Mouse (Mus musculus) retina, postnatal 1 day (tissue): Measurements from ENCODE around the gene Ranbp10.

Experiments
- DNase-seq: peaks from one replicate; pipeline ENCODE4 v3.0.0-alpha.2; 2012

Gene Ranbp10

DNA sequence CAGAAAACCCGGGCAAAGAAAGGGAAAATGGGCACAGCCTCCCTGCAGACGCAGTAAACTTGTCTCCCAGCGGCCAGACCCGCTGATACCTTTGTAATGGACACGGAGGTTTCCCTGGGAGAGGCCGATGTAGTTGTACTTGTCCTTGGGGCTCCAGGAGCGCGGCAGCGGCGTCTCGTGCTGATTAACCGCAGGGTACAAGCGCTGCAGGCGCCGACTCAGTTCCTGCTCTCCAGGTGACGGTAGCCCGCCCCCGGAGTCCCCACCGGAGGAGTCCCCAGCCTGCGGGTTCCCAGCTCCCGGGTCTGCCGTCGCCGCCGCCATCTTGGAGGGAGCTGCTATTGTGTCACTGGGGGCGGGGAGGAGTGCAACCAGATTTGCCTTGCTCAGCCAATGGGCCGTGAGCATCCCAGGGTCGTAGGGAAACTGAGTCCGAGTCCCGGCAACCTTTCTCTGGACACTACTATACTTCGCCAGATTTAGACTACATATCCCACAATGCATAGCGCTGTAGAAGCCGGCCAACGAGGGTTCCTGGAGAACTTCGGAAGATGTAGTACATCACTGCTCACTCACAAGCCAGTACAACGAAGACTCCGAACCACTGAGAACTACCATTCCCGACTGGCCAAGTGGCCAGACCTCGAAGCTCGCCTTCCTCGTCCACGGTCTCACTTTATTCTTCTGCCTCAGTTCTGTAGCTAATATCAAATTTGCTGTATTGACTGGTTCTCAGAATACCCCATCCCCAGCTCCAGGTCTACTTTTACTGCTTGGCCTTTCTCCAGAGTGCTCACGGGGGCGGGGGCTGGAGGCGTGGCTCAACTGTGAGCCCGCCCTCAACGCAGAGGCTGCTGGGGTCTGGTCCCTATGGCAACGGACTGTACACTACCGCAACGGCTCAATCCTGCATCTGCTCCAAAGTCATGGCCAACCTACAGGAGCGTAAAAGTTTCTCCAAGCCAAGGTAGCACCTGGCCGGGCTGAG is at the start of gene Ranbp10, which contains the start of gene Tsnaxip1:
Gene Ranbp10 (minus strand): TSS at position 490 of the 988 bp plus-strand sequence.
Gene Tsnaxip1 (plus strand): TSS at position 871 of the 988 bp plus-strand sequence.
- DNase-seq = peak; percentile 100

DNA sequence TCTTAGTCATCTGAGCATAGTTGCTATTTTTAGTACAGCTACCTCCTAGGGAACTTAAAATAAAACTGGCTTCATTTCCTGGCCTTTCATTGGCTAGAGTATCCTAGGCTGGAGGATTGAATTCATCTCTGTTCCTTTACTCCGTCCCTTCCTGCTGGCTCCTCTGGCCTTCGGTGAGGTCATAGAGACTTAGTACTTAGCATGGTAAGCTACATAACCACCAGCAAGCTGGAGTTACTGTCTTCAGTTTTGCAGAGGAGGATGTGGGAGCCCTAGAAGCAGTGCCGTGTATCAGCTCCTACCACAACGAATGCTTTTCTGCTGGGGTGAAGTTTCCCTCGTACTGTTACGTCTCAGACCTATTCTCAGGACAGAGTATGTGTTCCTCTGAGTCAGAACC is 47.2 kb upstream of the Ranbp10 start:
- no peak for DNase-seq

DNA sequence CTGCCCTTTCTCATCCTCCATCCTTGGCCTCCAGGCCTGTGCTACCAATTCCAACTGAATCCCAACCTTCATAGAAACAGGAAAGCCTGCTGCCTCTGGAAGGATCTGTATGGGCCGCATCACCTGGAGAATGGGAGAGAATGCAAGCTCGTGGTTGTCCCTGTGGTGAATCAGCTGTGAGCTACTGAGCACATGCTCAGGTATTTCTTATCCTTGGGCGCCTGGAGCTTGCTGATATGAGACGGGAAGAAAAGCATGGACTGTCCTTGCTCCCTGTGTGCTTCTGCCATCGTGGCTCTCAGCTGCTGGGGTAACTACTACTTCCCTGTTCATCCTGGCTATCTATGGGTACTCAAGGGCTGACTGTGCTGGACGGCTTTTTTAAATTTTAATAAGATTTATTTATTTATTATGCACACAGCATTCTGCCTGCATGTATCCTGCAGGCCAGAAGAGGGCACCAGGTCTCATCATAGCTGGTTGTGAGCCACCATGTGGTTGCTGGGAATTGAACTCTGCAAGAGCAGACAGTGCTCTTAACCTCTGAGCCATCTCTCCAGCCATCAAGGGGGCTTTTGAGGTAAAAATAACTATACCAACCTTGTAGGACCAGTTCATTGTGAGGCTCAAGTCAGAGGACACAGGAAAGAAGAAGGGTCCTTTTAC is 39.3 kb upstream of the Ranbp10 start:
- DNase-seq = no peak

DNA sequence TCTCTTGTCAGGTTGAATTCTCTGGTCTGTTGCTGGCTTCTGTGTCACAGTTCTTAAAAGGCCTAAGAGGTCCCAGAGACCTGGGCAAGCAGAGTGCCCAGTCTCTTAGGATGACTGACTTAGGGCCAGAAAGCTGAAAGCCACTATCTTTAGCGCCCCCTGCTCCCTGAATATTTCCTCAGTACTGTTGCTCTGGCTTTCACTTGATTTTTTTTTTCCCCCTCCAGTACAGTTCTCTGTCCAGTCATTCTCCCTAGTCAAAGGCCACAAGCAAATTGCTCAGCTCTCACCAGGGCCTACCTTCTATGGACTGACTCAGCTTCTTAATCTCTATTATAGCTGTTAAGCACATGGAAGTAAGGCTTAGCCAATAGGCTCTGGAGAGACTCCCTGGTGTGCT is 34.8 kb upstream of the Ranbp10 start:
- peak; percentile 34 for DNase-seq

DNA sequence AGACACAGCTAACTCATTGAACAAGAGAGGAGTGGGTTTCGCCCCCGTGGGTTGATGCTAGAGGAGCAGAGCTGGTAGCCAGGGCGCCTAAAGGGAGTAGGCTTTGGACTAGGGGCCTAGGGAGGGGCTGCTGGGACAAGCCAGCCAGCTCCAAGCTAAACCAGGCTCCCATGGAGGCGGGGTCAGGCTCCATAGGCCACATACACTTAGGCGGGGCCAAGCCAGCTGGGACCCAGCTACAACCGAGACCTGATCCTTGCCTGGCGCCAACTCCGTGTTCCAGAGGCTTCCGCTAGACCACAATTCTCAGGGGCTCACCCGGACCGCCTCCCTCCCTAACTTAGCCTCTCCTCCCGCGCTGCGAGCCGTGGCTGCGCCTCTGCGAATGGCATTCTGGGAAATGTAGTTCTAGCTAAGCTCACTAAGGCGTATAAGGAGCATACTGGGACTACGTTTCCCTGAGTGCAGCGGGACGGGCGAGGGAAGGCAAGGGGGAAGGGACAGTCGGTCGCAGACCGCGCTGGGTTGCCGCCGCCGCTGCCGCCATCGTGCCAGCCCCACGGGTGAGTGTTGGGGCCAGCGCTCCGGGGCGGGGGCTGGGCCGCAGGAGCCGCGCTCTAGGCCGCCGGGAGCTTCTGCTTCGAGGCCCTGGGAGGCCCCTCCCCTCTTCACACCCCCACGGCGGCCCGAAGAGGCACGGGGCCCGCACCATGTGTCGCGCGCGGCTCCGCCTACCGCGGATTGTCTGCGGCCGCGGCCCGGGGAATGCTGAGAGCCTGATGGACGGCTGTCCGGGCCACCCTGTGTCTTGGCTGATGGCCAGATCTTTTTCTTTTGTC is 33.2 kb upstream of the Ranbp10 start, which contains the start of gene Nutf2:
Gene Nutf2 (plus strand): TSS at position 438 of the 839 bp plus-strand sequence.
- DNase-seq = peak; percentile 100

DNA sequence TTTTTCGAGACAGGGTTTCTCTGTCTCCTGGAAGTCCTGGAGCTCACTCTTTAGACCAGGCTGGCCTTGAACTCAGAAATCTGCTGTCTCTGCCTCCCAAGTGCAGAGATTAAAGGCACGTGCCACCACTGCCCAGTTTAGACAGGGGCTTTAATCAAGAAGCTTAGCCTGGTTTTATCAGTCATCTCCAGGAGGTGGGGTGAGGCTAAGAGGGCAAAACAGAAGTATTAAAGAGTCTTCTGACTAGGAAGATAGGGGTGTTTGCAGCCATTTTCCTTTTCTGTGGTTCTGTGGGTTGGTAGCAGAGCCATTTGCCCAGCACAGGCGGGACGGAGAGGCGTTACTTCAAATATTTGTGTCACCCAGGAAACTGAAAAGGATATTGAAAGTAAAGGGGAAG is 32.2 kb upstream of the Ranbp10 start:
- DNase-seq = peak; percentile 40

DNA sequence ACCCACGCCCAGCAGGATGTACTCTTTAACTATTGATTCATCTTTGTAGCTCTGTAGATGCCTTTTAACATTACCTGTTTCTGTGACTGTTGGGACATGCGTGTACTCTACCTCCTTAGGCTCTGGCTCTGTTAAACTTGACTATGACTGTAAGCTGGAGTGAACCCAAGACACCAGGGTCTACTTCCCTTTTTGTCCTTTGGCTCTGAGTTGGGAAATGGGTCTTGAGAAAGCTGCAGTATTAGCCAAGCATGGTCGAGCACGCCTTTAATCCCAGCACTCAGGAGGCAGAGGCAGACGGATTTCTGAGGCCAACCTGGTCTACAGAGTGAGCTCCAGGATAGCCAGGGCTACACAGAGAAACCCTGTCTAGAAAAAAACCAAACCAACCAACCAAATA is 31.3 kb upstream of the Ranbp10 start:
- no peak for DNase-seq

DNA sequence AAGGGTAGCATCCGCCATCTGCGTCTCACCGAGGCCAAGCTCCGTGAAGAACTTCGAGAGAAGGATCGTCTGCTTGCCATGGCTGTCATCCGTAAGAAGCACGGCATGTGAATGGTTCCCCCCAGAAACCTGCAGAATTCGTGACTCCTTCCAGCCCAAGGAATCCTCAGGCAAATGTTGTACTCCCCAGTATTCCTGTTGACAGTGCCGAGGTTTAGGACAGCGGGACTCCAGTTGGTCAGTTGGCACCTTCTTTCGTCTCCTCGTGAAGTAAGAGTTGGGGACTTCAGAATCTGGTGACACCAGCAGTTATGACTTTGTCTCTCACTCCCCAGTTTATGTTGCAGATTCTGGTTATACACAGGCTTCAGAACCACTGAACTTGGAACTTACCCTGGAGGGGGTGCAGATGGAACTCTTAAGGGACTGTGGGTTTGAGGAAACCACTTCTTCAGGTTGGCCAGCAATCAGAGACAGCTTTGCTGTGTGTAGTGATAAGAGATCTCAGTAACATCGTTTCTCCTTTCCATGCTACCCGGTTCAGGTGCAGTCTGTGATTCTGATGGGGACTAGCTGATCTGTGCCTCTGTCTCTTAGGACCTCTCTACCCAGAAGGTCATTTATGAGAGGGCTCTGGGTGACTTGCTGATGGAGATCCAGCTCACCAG is 29.2 kb upstream of the Ranbp10 start:
- no peak for DNase-seq

DNA sequence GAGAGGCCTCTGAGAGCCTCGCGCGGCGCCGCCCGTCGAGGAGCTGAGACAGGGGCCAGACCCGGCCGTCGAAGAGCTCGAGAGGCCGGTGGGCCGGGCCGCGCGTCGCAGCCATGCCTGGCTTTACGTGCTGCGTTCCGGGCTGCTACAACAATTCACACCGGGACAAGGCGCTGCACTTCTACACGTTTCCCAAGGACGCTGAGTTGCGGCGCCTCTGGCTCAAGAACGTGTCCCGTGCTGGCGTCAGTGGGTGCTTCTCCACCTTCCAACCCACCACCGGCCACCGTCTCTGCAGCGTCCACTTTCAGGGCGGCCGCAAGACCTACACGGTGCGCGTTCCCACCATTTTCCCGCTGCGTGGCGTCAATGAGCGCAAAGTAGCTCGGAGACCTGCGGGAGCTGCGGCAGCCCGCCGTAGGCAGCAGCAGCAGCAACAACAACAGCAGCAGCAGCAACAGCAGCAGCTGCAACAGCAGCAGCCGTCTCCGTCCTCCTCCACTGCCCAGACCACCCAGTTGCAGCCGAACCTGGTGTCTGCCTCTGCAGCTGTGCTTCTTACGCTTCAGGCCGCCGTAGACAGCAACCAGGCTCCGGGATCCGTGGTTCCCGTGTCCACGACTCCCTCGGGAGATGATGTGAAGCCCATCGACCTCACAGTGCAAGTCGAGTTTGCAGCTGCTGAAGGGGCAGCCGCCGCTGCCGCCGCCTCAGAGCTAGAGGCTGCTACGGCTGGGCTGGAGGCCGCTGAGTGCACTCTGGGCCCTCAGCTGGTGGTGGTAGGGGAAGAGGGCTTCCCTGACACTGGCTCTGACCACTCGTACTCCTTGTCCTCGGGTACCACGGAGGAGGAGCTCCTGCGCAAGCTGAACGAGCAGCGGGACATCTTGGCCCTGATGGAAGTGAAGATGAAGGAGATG is 28.4 kb upstream of the Ranbp10 start:
- DNase-seq = peak; percentile 25

DNA sequence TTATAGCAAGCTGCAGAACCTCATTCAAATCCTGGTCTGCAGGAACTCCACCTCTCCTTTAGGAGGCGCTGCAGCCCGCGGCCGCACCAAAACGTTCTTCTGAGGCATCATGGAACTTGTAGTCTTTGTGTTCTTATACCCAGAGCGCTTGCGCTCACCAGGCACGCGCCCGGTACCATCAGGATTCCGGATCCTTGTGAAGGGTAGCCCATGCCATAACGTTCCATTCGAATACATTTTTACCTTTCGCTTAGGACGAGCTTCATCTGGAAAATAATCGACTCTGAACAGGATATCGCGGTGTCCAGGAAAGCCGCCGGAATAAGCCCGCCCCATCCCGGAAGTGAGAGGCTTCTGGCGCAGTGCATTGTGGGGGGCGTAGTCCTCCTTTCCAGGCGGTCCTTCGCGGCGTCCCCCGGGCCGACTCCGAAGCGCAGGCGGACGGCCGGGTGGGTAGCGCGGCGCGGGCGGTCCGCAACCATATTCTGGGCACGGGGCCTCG is 27.6 kb upstream of the Ranbp10 start, which contains the start of gene Thap11:
Gene Thap11 (plus strand): TSS at position 418 of the 502 bp plus-strand sequence.
- peak; percentile 97 for DNase-seq

DNA sequence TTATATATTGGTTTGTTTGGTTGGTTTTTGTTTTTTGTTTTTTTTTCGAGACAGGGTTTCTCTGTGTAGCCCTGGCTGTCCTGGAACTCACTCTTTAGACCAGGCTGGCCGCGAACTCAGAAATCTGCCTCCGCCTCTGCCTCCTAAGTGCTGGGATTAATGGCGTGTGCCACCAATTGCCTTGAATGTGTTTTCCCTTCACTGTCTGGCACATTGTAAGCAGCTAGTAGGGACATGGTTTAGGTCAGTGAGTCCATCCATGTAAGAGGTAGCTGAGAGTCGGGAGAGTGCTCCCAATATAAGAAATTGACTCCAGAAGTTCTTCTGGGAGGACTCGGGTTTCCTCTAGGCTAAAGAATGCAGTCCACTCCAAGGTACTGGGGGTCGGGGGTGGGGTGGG is 27.2 kb upstream of the Ranbp10 start:
- DNase-seq = no peak

DNA sequence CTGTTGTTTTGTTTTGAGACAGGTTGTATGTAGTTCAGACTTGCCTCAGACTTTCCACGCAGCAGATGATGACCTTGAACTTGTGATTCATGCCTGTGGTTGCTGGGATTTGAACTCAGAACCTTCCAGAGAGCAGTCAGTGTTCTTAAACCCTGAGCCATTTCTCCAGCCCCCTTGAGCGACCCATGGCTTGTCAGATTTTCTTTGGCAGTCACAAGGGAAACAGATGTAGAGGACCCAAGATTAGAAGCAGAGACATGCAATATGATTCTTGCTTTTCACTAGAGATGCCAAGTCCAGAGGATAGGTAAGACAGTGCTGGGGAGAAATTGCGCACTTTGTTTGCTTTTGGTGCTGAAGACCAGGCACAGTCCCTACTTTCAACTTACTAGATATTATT is 26.0 kb upstream of the Ranbp10 start, which contains the start of gene Cenpt:
Gene Cenpt (minus strand): TSS at position 101 of the 400 bp plus-strand sequence.
- no peak for DNase-seq

DNA sequence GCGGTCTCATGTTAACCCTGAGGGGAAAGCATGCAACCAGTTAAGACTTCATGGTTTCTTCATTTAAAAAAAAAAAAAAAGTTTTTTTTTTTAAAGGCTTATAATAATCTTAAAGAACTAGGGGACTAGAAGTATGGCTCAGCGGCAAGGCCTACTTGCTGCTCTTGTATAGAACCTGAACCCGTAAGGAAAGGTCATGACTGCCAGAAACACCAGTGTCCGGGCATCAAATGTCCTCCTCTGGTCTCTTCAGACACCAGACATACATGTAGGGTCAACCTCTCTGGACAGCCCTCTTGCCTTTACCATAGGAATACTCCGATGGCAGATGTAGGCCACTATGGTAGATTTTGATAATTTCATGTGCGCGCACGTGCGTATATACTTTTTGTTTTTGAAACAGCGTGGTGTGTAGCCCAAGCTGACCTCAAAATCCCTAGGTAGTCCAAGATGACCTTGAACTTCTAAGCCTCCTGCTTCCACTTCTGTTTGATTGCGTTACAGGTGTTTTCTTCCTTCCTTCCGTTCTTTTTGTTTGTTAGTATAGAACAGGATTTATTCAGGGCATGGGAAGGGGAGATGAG is 25.1 kb upstream of the Ranbp10 start:
- DNase-seq = no peak

DNA sequence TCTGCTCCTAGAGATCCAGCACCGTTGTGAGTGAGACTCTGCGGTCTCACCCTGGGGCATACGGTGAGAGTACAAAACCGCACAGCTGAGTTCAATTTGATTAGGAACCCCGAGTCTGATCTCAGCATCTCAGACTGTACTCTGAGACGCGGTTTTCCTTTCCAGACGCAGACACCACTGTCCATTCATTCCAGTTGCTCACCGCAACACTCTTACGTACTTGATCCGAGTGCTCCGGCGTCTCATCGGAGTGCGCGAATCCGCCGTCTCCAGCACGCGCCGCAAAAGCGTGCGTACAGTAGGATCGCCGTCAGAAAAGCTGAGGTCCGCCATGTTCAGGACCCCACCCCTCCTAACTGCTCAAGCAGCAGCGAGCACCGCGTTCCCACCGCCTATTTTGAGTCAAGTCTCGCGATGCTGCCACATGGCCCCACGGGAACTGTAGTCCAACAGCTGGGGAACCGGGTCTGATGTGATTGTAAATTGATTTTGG is 24.5 kb upstream of the Ranbp10 start:
- peak; percentile 96 for DNase-seq

DNA sequence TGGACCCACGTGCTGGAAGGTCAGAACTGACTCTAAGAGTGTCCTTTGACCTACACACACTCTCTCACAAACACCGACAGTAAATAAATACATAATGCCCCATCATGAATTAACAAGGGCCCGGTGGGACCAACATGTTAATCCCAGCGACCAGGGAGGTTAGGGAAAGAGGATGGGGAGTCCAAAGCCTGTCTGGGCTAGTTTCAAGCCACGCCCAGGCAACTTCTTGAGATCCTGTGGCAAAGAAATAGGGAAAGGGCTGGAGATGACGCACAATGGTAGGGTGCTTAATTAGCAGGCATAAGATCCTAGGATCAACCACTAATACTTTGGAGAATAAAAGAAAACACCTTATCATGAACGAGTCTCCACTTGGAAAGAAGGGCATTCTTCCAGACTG is 23.5 kb upstream of the Ranbp10 start:
- DNase-seq = no peak

DNA sequence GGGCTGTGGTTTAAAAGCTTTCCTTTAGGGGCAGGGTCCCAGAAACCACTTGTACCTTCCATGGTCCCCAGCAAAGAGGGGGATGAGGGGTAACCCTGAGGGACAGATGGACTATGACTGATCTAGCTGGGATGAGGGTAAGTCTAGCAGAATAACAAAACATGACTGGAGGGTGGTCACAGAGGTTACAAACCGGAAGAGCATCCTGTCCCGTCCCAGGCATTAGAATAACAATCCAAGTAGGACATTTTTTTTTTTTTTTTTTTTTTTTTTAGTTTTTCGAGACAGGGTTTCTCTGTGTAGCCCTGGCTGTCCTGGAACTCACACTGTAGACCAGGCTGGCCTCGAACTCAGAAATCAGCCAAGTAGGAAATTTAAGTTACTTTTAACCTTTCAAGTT is 22.9 kb upstream of the Ranbp10 start:
- no peak for DNase-seq

DNA sequence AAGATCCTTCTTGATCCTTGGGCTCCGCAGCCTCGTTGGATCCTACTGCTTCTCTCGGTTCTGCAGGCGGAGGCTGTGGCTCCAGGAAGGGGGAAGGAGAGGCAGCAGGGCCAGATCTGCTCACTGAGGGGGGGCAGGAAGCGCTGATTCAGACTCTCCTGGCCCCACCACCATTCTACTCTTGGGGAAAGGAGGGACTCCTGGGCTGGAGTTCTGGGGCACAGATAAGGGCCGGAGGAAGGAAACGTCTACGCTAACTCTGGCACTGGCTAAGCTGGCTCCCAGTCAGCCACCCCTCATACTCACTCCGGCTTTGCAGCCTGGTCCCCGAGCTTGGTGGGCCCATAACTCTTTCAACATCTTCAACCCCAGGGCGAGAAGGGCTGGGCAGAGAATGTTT is 19.5 kb upstream of the Ranbp10 start:
- DNase-seq = no peak

DNA sequence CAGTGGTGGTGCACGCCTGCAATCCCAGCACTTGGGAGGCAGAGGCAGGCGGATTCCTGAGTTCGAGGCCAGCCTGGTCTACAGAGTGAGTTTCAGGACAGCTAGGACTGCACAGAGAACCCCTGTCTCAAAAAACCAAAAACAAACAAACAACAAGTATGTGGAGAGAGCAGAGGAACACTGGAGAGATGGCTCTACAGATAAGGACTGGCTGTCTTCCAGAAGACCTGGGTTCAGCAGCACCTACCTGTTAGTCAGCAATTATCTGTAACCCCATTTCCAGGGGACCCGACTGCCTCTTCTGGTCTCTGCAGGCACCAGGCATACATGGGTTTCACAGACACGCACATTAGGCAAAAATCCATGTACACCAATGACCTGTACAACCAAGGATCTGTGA is 12.1 kb upstream of the Ranbp10 start:
- no peak for DNase-seq

DNA sequence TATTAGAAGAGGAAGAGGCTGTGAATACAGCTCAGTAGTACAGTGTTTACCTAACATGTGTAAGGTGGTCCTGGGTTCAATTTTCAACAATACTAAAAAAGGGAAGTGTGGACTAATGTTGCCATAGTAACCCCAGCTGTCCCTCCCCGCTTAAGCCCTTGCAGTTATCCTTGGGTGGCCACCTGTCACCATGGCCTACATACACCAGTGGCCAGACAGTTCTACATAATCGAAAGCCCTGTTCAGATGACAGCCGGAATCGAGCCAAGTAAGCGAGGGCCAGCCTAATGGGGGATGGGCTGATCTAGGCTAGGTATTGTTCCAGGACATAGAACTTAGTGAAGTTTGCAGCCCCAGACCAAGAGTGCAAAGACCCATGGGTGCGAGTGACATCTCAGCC is 9.8 kb upstream of the Ranbp10 start:
- peak; percentile 78 for DNase-seq

DNA sequence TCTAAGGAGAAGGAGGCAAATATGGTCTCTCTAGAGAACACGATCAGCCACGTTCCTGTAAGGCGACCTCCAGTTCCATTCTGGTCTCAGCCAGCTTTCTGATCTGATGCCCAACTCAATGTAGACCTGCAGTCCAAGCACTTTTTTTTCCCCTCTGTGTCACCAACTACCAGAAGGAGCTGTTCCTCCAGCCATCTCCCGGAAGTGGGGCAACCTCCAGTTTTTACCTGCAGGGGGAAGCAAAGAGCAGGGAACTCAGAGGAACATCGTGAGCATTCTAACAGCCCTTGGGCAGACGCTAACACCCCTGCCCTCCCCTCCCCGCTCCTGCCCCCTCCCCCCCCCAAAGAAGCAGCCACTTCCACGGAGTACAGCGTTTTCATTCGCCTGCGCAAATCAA is 8.2 kb upstream of the Ranbp10 start:
- DNase-seq = peak; percentile 82
